In genomic region chr5:10663301-10663700, GRCm38 (mm10) we compare ENCODE assay signal across 27 mouse cellular contexts.
A peak's percentile ranks its signal among the peaks of the same experiment; 100 is the strongest.
DNase-seq lines count a peak whose midpoint lies in the region; ATAC-seq and TF ChIP-seq lines count a peak whose summit lies in the region.
"Had no signal": no experiment of that assay in that cellular context is flagged by ENCODE, and none has a peak within 500 bp of the region (broad histone marks: within the 10 kb centered on the region; RNA-seq: fewer than 3 reads in every experiment).

No protein-coding gene starts in this region.

- WGBS in embryonic facial prominence, embryonic 13.5 days: 63% methylated on average over 4 of the region's 4 CpGs
- 87% methylated on average over 4 of the region's 4 CpGs for WGBS in embryonic facial prominence, embryonic 10.5 days
- WGBS in lung, embryonic 14.5 days: 29% methylated on average over 4 of the region's 4 CpGs
- 42% methylated on average over 4 of the region's 4 CpGs for WGBS in lung, embryonic 16.5 days

- DNase-seq in embryonic facial prominence, embryonic 10.5 days (ENCODE audit: low spot score): no peak
- DNase-seq in lung, embryonic 14.5 days: peak; percentile 88
- DNase-seq in lung, postnatal 4 days: no peak
- no peak for DNase-seq in lung, postnatal 36 days
- DNase-seq in CH12.LX (ENCODE audit: extremely low read depth): no peak
- no peak for DNase-seq in retina, postnatal 1 day
- DNase-seq: adrenal gland, adult 2 months; adrenal gland, postnatal 10 days; adrenal gland, postnatal 25 days; B cell, adult 2 months; cerebellum, adult 11 months; cerebellum, adult 18-20 months; cerebellum, adult 8-10 months; cerebellum, adult 9-11 months; cerebellum, postnatal 14 days; cerebellum, postnatal 36 days; embryo, embryonic 11 days had no signal

- ATAC-seq in embryonic facial prominence, embryonic 13.5 days (ENCODE audit: insufficient number of reproducible peaks, insufficient read depth, low FRiP score, low TSS enrichment, low read depth): no peak
- ATAC-seq in lung, embryonic 14.5 days (ENCODE audit: insufficient read depth): peak; percentile 98
- ATAC-seq in lung, embryonic 16.5 days (ENCODE audit: low read depth): peak; percentile 95
- ATAC-seq: CD4-positive, CD25-positive, alpha-beta regulatory T cell, adult 4 months; forebrain, embryonic 14.5 days; forebrain, embryonic 16.5 days had no signal

- TF ChIP-seq EP300 in CH12.LX (IDR thresholded peaks at IDR 0.05; ENCODE audit: low read length): no peak

- TF ChIP-seq RAD21 in CH12.LX (IDR thresholded peaks at IDR 0.05; ENCODE audit: low read depth, low read length): no peak

- H3K27ac ChIP-seq in embryonic facial prominence, embryonic 13.5 days: peak overlapping the region; percentile 39; the same call in 1 of the 2 replicates
- no peak overlapping the region for H3K27ac ChIP-seq in embryonic facial prominence, embryonic 10.5 days (replicated peaks)
- H3K27ac ChIP-seq in lung, embryonic 14.5 days (ENCODE audit: low read depth): peak overlapping the region; percentile 42; the same call in 1 of the 2 replicates
- H3K27ac ChIP-seq in lung, embryonic 16.5 days (ENCODE audit: low read length): peak overlapping the region; percentile 12; the same call in 1 of the 2 replicates
- no peak overlapping the region for H3K27ac ChIP-seq in CH12.LX (ENCODE audit: insufficient read depth, low read depth)
- H3K27ac ChIP-seq: embryonic facial prominence, embryonic 12.5 days; embryonic facial prominence, embryonic 15.5 days; forebrain, embryonic 10.5 days; forebrain, embryonic 12.5 days had no signal

- no peak overlapping the region for H3K4me2 ChIP-seq in embryonic facial prominence, embryonic 13.5 days
- H3K4me2 ChIP-seq in lung, embryonic 14.5 days: no peak overlapping the region
- no peak overlapping the region for H3K4me2 ChIP-seq in lung, embryonic 16.5 days (ENCODE audit: low read depth, low read length)
- H3K4me2 ChIP-seq in CH12.LX (ENCODE audit: insufficient read depth, low read depth, poor library complexity, severe bottlenecking): 0 out of 2 replicates have a peak overlapping the region, but pooled peaks have one; percentile 5
- H3K4me2 ChIP-seq: embryonic facial prominence, embryonic 12.5 days; embryonic facial prominence, embryonic 15.5 days; forebrain, embryonic 12.5 days had no signal

- TF ChIP-seq CTCF in lung, embryonic 14.5 days (IDR thresholded peaks at IDR 0.05; ENCODE audit: low read depth): no peak
- TF ChIP-seq CTCF in CH12.LX (conservative IDR thresholded peaks at IDR 0.05 in 1 of 2, IDR thresholded peaks at IDR 0.05 in 1 of 2; ENCODE audit: low read depth in 2 of 2, low read length in 2 of 2): no peak

- no peaks in the 10 kb centered on the region for H3K36me3 ChIP-seq in embryonic facial prominence, embryonic 13.5 days
- no peaks in the 10 kb centered on the region for H3K36me3 ChIP-seq in embryonic facial prominence, embryonic 10.5 days (replicated peaks)
- no peaks in the 10 kb centered on the region for H3K36me3 ChIP-seq in lung, embryonic 14.5 days (ENCODE audit: insufficient read depth)
- H3K36me3 ChIP-seq in lung, embryonic 16.5 days (ENCODE audit: control insufficient read depth, insufficient read depth, low read length): no peaks in the 10 kb centered on the region
- no peaks in the 10 kb centered on the region for H3K36me3 ChIP-seq in CH12.LX (replicated peaks in 1 of 2; ENCODE audit: control insufficient read depth in 1 of 2, insufficient read depth in 1 of 2, low read length in 1 of 2)
- H3K36me3 ChIP-seq: embryonic facial prominence, embryonic 12.5 days; embryonic facial prominence, embryonic 15.5 days; forebrain, embryonic 10.5 days; forebrain, embryonic 12.5 days had no signal

- H3K79me2 ChIP-seq in CH12.LX (replicated peaks; ENCODE audit: control insufficient read depth, extremely low read depth, insufficient read depth, poor library complexity, severe bottlenecking): no peaks in the 10 kb centered on the region

- no peaks in the 10 kb centered on the region for H3K27me3 ChIP-seq in embryonic facial prominence, embryonic 13.5 days
- H3K27me3 ChIP-seq in embryonic facial prominence, embryonic 10.5 days (replicated peaks; ENCODE audit: low read depth, poor library complexity, severe bottlenecking): no peaks in the 10 kb centered on the region
- no peaks in the 10 kb centered on the region for H3K27me3 ChIP-seq in lung, embryonic 14.5 days (ENCODE audit: insufficient read depth, low read length)
- H3K27me3 ChIP-seq in lung, embryonic 16.5 days (ENCODE audit: control insufficient read depth, insufficient read depth, low read depth, low read length): no peaks in the 10 kb centered on the region
- H3K27me3 ChIP-seq in CH12.LX (replicated peaks): no peaks in the 10 kb centered on the region
- H3K27me3 ChIP-seq: embryonic facial prominence, embryonic 12.5 days; embryonic facial prominence, embryonic 15.5 days; forebrain, embryonic 12.5 days had no signal

- no peak for TF ChIP-seq POLR2A in CH12.LX (IDR thresholded peaks at IDR 0.05; ENCODE audit: low read depth, low read length)

- no peaks in the 10 kb centered on the region for H3K4me1 ChIP-seq in embryonic facial prominence, embryonic 13.5 days
- H3K4me1 ChIP-seq in embryonic facial prominence, embryonic 10.5 days: no peaks in the 10 kb centered on the region
- no peaks in the 10 kb centered on the region for H3K4me1 ChIP-seq in lung, embryonic 14.5 days (ENCODE audit: insufficient read depth)
- H3K4me1 ChIP-seq in lung, embryonic 16.5 days (replicated peaks; ENCODE audit: control insufficient read depth, insufficient read depth, low read length): no peaks in the 10 kb centered on the region
- H3K4me1 ChIP-seq in CH12.LX (ENCODE audit: control insufficient read depth in 1 of 2, insufficient read depth in 2 of 2): no peaks in the 10 kb centered on the region
- H3K4me1 ChIP-seq: embryonic facial prominence, embryonic 12.5 days; embryonic facial prominence, embryonic 15.5 days; forebrain, embryonic 10.5 days; forebrain, embryonic 12.5 days had no signal

- dilution Hi-C loops in CH12.LX (cut with MboI; ENCODE audit: extremely low pct_ligation_motif_present, extremely low pct_unique_long_range_greater_than_20kb, low sequenced_read_pairs): no loop called here

- H3K9ac ChIP-seq in embryonic facial prominence, embryonic 13.5 days: no peak overlapping the region
- H3K9ac ChIP-seq in lung, embryonic 14.5 days: no peak overlapping the region
- H3K9ac ChIP-seq in lung, embryonic 16.5 days (ENCODE audit: low read length): no peak overlapping the region
- H3K9ac ChIP-seq in CH12.LX (ENCODE audit: insufficient read depth, low read depth): no peak overlapping the region
- H3K9ac ChIP-seq: embryonic facial prominence, embryonic 12.5 days; embryonic facial prominence, embryonic 15.5 days; forebrain, embryonic 12.5 days had no signal

- in situ Hi-C loops in CH12.LX (cut with MboI; ENCODE audit: low pct_ligation_motif_present, low pct_unique_long_range_greater_than_20kb, low sequenced_read_pairs): loop anchor here (25.0 kb wide), 1 partner anchor 1374 kb away; no protein-coding TSS in a partner anchor

- no peaks in the 10 kb centered on the region for H3K9me3 ChIP-seq in embryonic facial prominence, embryonic 13.5 days
- H3K9me3 ChIP-seq in embryonic facial prominence, embryonic 10.5 days: no peaks in the 10 kb centered on the region
- no peaks in the 10 kb centered on the region for H3K9me3 ChIP-seq in lung, embryonic 14.5 days (ENCODE audit: low read depth, low read length)
- no peaks in the 10 kb centered on the region for H3K9me3 ChIP-seq in lung, embryonic 16.5 days (ENCODE audit: control insufficient read depth, low read length)
- no peaks in the 10 kb centered on the region for H3K9me3 ChIP-seq in CH12.LX (replicated peaks; ENCODE audit: low read length)
- H3K9me3 ChIP-seq: embryonic facial prominence, embryonic 12.5 days; embryonic facial prominence, embryonic 15.5 days; forebrain, embryonic 10.5 days; forebrain, embryonic 12.5 days had no signal

- no peak overlapping the region for H3K4me3 ChIP-seq in embryonic facial prominence, embryonic 13.5 days
- no peak overlapping the region for H3K4me3 ChIP-seq in embryonic facial prominence, embryonic 10.5 days
- H3K4me3 ChIP-seq in lung, embryonic 14.5 days (ENCODE audit: low read depth, low read length): no peak overlapping the region
- H3K4me3 ChIP-seq in lung, embryonic 16.5 days (ENCODE audit: low read length): no peak overlapping the region
- H3K4me3 ChIP-seq in CH12.LX (replicated peaks in 1 of 3; ENCODE audit: low read depth in 2 of 3, low read length in 2 of 3, poor library complexity in 1 of 3): no peak overlapping the region
- H3K4me3 ChIP-seq: embryonic facial prominence, embryonic 12.5 days; embryonic facial prominence, embryonic 15.5 days; erythroblast, embryonic 14.5 days; forebrain, embryonic 10.5 days; forebrain, embryonic 12.5 days had no signal

TF ChIP-seq in CH12.LX, 34 proteins besides CTCF, POLR2A, EP300 and RAD21:
- no peak for TF ChIP-seq USF1 (IDR thresholded peaks at IDR 0.05; ENCODE audit: low read depth, low read length)
- no peak for TF ChIP-seq HCFC1 (IDR thresholded peaks at IDR 0.05; ENCODE audit: low read depth, low read length)
- no peak for TF ChIP-seq PAX5 (IDR thresholded peaks at IDR 0.05; ENCODE audit: low read length)
- TF ChIP-seq MAFK (IDR thresholded peaks at IDR 0.05; ENCODE audit: insufficient replicate concordance, low read length): no peak
- TF ChIP-seq MXI1 (IDR thresholded peaks at IDR 0.05; ENCODE audit: low read depth, low read length): no peak
- TF ChIP-seq NRF1 (IDR thresholded peaks at IDR 0.05; ENCODE audit: low read depth, low read length): no peak
- TF ChIP-seq TBP (conservative IDR thresholded peaks at IDR 0.05; ENCODE audit: low read depth, low read length): no peak
- TF ChIP-seq TCF12 (IDR thresholded peaks at IDR 0.05; ENCODE audit: low read depth, low read length): no peak
- TF ChIP-seq ZNF384 (IDR thresholded peaks at IDR 0.05; ENCODE audit: low read depth, low read length): no peak
- no peak for TF ChIP-seq MAZ (IDR thresholded peaks at IDR 0.05; ENCODE audit: low read depth, low read length)
- TF ChIP-seq MEF2A (IDR thresholded peaks at IDR 0.05; ENCODE audit: borderline replicate concordance, low read depth, low read length): no peak

Comparison
In these comparisons a context has a peak if more than half of its experiments do, and no peak if none do; other contexts are left out.
1. H3K27ac ChIP-seq: peak in embryonic facial prominence, embryonic 13.5 days (single experiment), lung, embryonic 14.5 days (single experiment) and lung, embryonic 16.5 days (single experiment); none in embryonic facial prominence, embryonic 10.5 days (single experiment) and CH12.LX (single experiment).